Mouse (Mus musculus) lung, postnatal 0 days (tissue): Measurements from ENCODE around the gene Slc12a7.

ENCODE experiments used
- CTCF ChIP-seq: IDR thresholded peaks from 2 replicates; pipeline ENCODE4 v1.5.1; 2016; ENCODE audit warnings: antibody characterized with exemption, mild to moderate bottlenecking
- EP300 ChIP-seq: IDR thresholded peaks from 2 replicates; pipeline ENCODE4 v1.6.1; 2016; ENCODE audit warnings: antibody characterized with exemption, mild to moderate bottlenecking, control low read depth

DNA sequence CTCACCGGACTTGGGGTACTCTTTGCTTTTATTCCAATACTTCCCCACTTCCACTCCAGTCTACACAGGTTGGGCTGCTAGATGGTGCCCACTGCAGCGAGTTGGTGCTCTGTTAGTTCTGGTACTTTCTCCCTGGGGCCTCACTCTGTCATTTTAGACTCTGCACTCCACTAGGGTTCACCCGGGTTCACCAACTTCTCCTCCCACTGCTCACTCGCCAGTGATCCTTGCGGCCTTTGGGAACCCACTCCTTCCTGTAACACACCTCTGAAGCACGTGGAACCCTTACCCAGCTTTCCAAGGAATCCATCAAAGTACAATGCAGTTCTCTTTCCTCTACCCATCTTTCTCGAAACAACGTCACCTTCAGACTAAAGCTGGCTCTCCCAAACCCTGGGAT, 104.8 kb downstream of the Slc12a7 start:
- TF ChIP-seq CTCF: no peak
- TF ChIP-seq EP300: no peak
